Mouse (Mus musculus): ENCODE data around the gene Adgrb2.

Gene Adgrb2

GRCm38 (mm10) chr4:130063191-130063590 is 78.5 kb downstream of the Adgrb2 start:
- in situ Hi-C loops (cut with MboI, MseI) = no loop called here

GRCm38 (mm10) chr4:130066816-130067215 is 82.1 kb downstream of the Adgrb2 start:
- in situ Hi-C loops (cut with MboI, MseI) = no loop called here

- in situ Hi-C loops (cut with MboI, MseI) = no loop called here
Observed at GRCm38 (mm10) chr4:130070523-130070922, 85.9 kb downstream of the Adgrb2 start.

- in situ Hi-C loops (cut with MboI, MseI) = no loop called here
Observed at GRCm38 (mm10) chr4:130071758-130072157, 87.1 kb downstream of the Adgrb2 start.
